Mouse (Mus musculus): Measurements from ENCODE around the gene Baiap2l2. TPM values are rescaled to one million over a fixed set of nuclear protein-coding genes. Genes with fewer than 3 reads are reported as not detected.
"Not testable (repeated sequence)": the region's sequence is repeated elsewhere in the genome, so short reads cannot be mapped to it uniquely, and the experiment has no call there.

The Baiap2l2 gene
- polyA plus RNA-seq, 1 experiment from 2014 or later = 2.6 TPM

DNA sequence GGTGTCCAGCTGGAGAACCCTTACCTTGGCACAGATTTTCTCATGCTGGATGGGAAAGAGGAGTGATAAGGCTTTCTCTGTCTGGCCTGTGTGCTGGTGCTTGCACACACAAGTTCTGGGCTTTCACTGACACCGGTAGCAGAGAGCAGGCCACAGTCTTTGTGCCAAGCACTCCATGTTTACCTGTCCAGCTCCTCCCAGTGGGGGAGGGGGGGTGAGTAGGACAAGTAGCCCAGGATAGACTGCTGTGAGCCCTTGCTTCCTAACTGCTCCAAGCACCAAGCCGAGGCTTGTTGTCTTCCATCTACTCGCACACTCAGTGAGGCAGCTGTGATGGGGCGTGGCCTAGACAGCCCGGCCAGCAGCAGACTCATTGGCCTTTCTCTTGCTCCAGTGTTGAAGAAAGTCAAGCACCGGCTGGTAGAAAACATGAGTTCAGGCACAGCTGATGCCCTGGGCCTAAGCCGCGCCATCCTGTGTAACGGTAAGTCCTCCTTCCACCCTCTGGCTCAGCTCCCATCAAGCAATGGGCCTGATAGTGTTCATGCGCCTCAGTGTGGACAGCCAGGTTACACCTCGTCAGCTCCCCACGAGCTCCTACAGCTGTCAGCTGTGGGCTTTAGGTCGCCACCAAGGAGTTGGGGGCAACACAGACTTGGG lies 42.6 kb downstream of the Baiap2l2 start:
- whole genome bisulfite sequencing = 68% methylated on average over 13 of the region's 13 CpGs
- no peaks in the 10 kb centered on the region for H3K27me3 ChIP-seq (ENCODE audit: control insufficient read depth, insufficient read depth, low read length)

DNA sequence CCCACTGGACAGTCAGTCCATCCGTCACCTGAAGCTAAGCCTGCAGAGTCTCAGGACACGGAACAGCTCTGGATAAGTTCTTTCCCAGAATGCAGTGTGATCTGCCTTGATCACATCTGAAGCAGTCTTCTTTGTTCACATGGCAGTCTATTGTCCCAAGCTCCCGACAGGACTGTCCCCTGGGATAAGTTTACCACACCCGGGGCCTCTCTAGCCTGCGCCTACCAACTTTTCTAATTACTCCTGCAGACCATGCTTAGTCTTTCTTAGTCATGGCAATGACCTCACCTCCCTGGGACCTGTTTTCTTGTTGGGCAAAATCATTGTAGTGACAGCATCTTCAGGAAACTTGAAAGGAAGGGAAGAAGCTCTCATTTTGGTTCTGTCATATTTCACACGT lies 47.3 kb downstream of the Baiap2l2 start:
- H3K27me3 ChIP-seq (ENCODE audit: control insufficient read depth, insufficient read depth, low read length) = no peaks in the 10 kb centered on the region
- H3K9me3 ChIP-seq (ENCODE audit: control insufficient read depth, low read length) = no peaks in the 10 kb centered on the region
- H3K4me3 ChIP-seq (replicated peaks; ENCODE audit: low read length) = no peak overlapping the region
- DNase-seq (ENCODE audit: low spot score) = no peak
- peaks cover 76% of the 10 kb centered on the region for H3K36me3 ChIP-seq (replicated peaks; ENCODE audit: control insufficient read depth, insufficient read depth)
- H3K27ac ChIP-seq = no peak overlapping the region
- H3K4me2 ChIP-seq (replicated peaks) = no peak overlapping the region
- ATAC-seq (ENCODE audit: low FRiP score) = no peak
- no peaks in the 10 kb centered on the region for H3K4me1 ChIP-seq (replicated peaks; ENCODE audit: control insufficient read depth, insufficient read depth, low read length)
- WGBS = 70% methylated on average over 6 of the region's 6 CpGs
- H3K9ac ChIP-seq = no peak overlapping the region

More for the DNA sequence above, 42.6 kb downstream of the Baiap2l2 start:
- ATAC-seq (ENCODE audit: low FRiP score) (peak; percentile 8; the same call in 1 of the 2 replicates), DNase-seq (ENCODE audit: low spot score) (no peak)
- Histone ChIP-seq H3K9me3 (ENCODE audit: control insufficient read depth, low read length) (no peaks in the 10 kb centered on the region), H3K36me3 (replicated peaks; ENCODE audit: control insufficient read depth, insufficient read depth) (peaks cover 78% of the 10 kb centered on the region), H3K9ac (no peak overlapping the region), H3K4me2 (replicated peaks) (no peak overlapping the region), H3K4me3 (replicated peaks; ENCODE audit: low read length) (no peak overlapping the region), H3K4me1 (replicated peaks; ENCODE audit: control insufficient read depth, insufficient read depth, low read length) (no peaks in the 10 kb centered on the region), H3K27ac (no peak overlapping the region)

DNA sequence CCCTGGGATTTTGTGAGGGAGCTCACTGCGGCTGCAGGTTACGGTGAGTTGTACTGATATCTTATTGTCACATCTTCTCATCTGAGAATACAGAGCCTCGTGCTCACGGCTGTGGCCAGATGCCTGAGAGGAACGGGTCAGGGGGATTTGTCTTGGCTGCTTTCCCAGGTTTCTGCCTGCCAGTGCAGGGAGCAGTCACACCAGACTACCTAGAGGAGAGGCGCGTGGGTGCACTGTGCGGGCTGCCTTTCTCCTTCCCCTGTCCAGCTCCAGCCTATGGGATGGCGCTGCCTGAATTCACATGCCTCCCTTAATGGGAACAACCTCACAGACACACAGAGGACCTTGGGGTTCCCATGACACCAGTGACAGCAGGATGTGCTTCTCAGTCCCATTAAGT lies 50.1 kb downstream of the Baiap2l2 start:
- no peaks in the 10 kb centered on the region for H3K27me3 ChIP-seq (ENCODE audit: control insufficient read depth, insufficient read depth, low read length)
- no peak overlapping the region for H3K27ac ChIP-seq
- no peak overlapping the region for H3K4me2 ChIP-seq (replicated peaks)
- no peak overlapping the region for H3K4me3 ChIP-seq (replicated peaks; ENCODE audit: low read length)
- no peaks in the 10 kb centered on the region for H3K9me3 ChIP-seq (ENCODE audit: control insufficient read depth, low read length)
- no peaks in the 10 kb centered on the region for H3K4me1 ChIP-seq (replicated peaks; ENCODE audit: control insufficient read depth, insufficient read depth, low read length)
- WGBS = 67% methylated on average over 9 of the region's 9 CpGs
- H3K36me3 ChIP-seq (replicated peaks; ENCODE audit: control insufficient read depth, insufficient read depth) = peaks cover 78% of the 10 kb centered on the region
- no peak for DNase-seq (ENCODE audit: low spot score)
- ATAC-seq (ENCODE audit: low FRiP score) = no peak
- no peak overlapping the region for H3K9ac ChIP-seq

- peaks cover 19% of the 10 kb centered on the region for H3K4me1 ChIP-seq (replicated peaks; ENCODE audit: control insufficient read depth, insufficient read depth, low read length)
- under 1% methylated on average over 51 of the region's 51 CpGs for WGBS
- ATAC-seq (ENCODE audit: low FRiP score) (peak; percentile 90), DNase-seq (ENCODE audit: low spot score) (peak; percentile 87)
- H3K4me3 ChIP-seq (replicated peaks; ENCODE audit: low read length) = peak within 1 kb of the TSS; percentile 93
- peak within 1 kb of the TSS; percentile 99 for H3K27ac ChIP-seq
- H3K9me3 ChIP-seq (ENCODE audit: control insufficient read depth, low read length) = no peaks in the 10 kb centered on the region
- H3K4me2 ChIP-seq (replicated peaks) = peak within 1 kb of the TSS; percentile 95
- H3K27me3 ChIP-seq (ENCODE audit: control insufficient read depth, insufficient read depth, low read length) = no peaks in the 10 kb centered on the region
- peak within 1 kb of the TSS; percentile 97 for H3K9ac ChIP-seq
- H3K36me3 ChIP-seq (replicated peaks; ENCODE audit: control insufficient read depth, insufficient read depth) = peaks cover 23% of the 10 kb centered on the region
Measured at GRCm38 (mm10) chr15:79229058-79229821, 56.1 kb downstream of the Baiap2l2 start, which contains the start of the genes Pick1 and Gm49486. Pick1 (plus strand) TSS chr15:79229173. Gm49486 (plus strand) TSS chr15:79229391.

GRCm38 (mm10) chr15:79225780-79226179 lies 59.6 kb downstream of the Baiap2l2 start:
- not testable (repeated sequence) for H3K9me3 ChIP-seq (ENCODE audit: control insufficient read depth, low read length); DNase-seq (ENCODE audit: low spot score); H3K4me3 ChIP-seq (replicated peaks; ENCODE audit: low read length); H3K9ac ChIP-seq; H3K27me3 ChIP-seq (ENCODE audit: control insufficient read depth, insufficient read depth, low read length); H3K27ac ChIP-seq; H3K36me3 ChIP-seq (replicated peaks; ENCODE audit: control insufficient read depth, insufficient read depth); H3K4me2 ChIP-seq (replicated peaks); ATAC-seq (ENCODE audit: low FRiP score)
- WGBS = 64% methylated on average over 2 of the region's 2 CpGs
- peaks cover 19% of the 10 kb centered on the region for H3K4me1 ChIP-seq (replicated peaks; ENCODE audit: control insufficient read depth, insufficient read depth, low read length)

- no peaks in the 10 kb centered on the region for H3K9me3 ChIP-seq (ENCODE audit: control insufficient read depth, low read length)
- peaks cover 13% of the 10 kb centered on the region for H3K4me1 ChIP-seq (replicated peaks; ENCODE audit: control insufficient read depth, insufficient read depth, low read length)
- no peak overlapping the region for H3K9ac ChIP-seq
- 4% methylated on average over 5 of the region's 5 CpGs for WGBS
- H3K4me2 ChIP-seq (replicated peaks) = peak overlapping the region; percentile 25; the same call in 1 of the 2 replicates
- no peaks in the 10 kb centered on the region for H3K36me3 ChIP-seq (replicated peaks; ENCODE audit: control insufficient read depth, insufficient read depth)
- no peaks in the 10 kb centered on the region for H3K27me3 ChIP-seq (ENCODE audit: control insufficient read depth, insufficient read depth, low read length)
- no peak overlapping the region for H3K4me3 ChIP-seq (replicated peaks; ENCODE audit: low read length)
- DNase-seq (ENCODE audit: low spot score) = peak; percentile 91
- no peak overlapping the region; the same call in 1 of the 2 replicates for H3K27ac ChIP-seq
- ATAC-seq (ENCODE audit: low FRiP score) = peak; percentile 53
Measured at GRCm38 (mm10) chr15:79224685-79225084, 60.7 kb downstream of the Baiap2l2 start.

DNA sequence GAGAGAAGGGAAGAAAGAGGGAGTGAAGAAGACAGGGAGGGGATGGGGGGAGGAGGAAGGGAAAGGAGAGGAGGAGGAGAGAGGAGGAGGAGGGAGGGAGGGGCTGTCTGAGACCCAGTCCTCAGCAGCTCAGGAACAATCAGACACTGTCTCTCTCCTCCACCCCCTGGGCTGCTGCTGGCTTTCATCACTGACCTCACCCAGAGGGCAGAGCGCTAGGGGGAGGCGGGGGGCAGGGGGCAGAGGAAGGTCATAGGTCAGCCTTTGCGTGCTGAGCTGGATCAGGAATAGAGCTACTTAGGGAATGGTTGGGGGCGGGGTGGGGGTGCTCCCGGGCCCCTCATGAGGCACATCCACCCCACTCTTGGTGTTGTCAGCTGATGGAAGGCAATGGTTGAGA lies 61.7 kb downstream of the Baiap2l2 start:
- H3K4me3 ChIP-seq (replicated peaks; ENCODE audit: low read length) = no peak overlapping the region
- H3K9ac ChIP-seq = no peak overlapping the region
- H3K4me2 ChIP-seq (replicated peaks) = no peak overlapping the region
- H3K4me1 ChIP-seq (replicated peaks; ENCODE audit: control insufficient read depth, insufficient read depth, low read length) = peaks cover 9% of the 10 kb centered on the region; the same call in 1 of the 2 replicates
- DNase-seq (ENCODE audit: low spot score) (no peak), ATAC-seq (ENCODE audit: low FRiP score) (no peak)
- no peaks in the 10 kb centered on the region for H3K9me3 ChIP-seq (ENCODE audit: control insufficient read depth, low read length)
- no peaks in the 10 kb centered on the region for H3K36me3 ChIP-seq (replicated peaks; ENCODE audit: control insufficient read depth, insufficient read depth)
- H3K27ac ChIP-seq = no peak overlapping the region
- no peaks in the 10 kb centered on the region for H3K27me3 ChIP-seq (ENCODE audit: control insufficient read depth, insufficient read depth, low read length)
- 9% methylated on average over 5 of the region's 5 CpGs for WGBS

DNA sequence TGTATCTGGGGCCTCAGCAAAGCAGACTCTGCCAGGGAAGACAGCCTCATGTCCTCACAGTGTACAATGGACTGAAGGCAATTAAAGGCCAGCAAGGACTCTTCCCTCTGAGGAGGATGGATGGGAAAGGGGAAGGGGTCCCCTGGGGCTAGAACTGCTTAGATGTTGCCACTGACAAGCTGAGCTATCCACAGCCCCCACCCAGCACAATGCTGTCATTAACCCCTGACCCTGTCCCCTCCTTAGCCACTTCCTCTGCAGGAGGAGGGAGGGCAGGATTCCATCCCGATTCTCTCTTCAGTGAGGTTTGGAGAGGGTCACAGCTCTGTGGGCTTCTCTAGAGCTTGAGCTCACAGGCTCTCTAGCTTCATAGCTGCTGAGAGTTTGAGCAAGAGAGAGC lies 65.8 kb downstream of the Baiap2l2 start:
- 0% methylated on average over 1 of the region's 1 CpGs for WGBS
- H3K4me3 ChIP-seq (replicated peaks; ENCODE audit: low read length) = no peak overlapping the region
- peaks cover 2% of the 10 kb centered on the region; the same call in 1 of the 2 replicates for H3K4me1 ChIP-seq (replicated peaks; ENCODE audit: control insufficient read depth, insufficient read depth, low read length)
- H3K27me3 ChIP-seq (ENCODE audit: control insufficient read depth, insufficient read depth, low read length) = no peaks in the 10 kb centered on the region
- no peak for ATAC-seq (ENCODE audit: low FRiP score)
- no peaks in the 10 kb centered on the region for H3K9me3 ChIP-seq (ENCODE audit: control insufficient read depth, low read length)
- no peaks in the 10 kb centered on the region for H3K36me3 ChIP-seq (replicated peaks; ENCODE audit: control insufficient read depth, insufficient read depth)
- DNase-seq (ENCODE audit: low spot score) = no peak
- H3K4me2 ChIP-seq (replicated peaks) = no peak overlapping the region
- no peak overlapping the region for H3K27ac ChIP-seq
- H3K9ac ChIP-seq = no peak overlapping the region

DNA sequence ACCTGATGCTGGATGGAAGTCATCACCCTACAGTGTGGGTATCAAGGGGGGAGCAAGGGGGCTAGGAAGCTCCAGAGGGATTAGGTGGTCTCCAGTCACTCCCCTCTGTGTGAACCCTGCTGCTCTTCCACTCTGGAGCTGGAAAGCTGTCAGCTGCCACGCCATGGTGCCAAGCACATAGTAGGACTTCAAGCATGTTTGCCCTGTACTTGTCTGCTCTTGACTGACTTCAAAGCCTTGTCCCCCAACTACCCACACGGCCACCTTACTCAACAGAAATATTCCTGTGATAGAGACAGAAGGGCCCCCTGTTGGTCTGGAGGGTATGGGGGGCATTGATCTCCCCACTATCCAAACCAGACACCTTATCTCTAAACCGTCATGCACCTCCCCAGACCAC lies 69.1 kb downstream of the Baiap2l2 start:
- no peak for ATAC-seq (ENCODE audit: low FRiP score)
- Histone ChIP-seq H3K27ac (no peak overlapping the region), H3K4me1 (replicated peaks; ENCODE audit: control insufficient read depth, insufficient read depth, low read length) (no peaks in the 10 kb centered on the region), H3K4me2 (replicated peaks) (no peak overlapping the region), H3K36me3 (replicated peaks; ENCODE audit: control insufficient read depth, insufficient read depth) (no peaks in the 10 kb centered on the region), H3K9ac (no peak overlapping the region), H3K4me3 (replicated peaks; ENCODE audit: low read length) (no peak overlapping the region), H3K9me3 (ENCODE audit: control insufficient read depth, low read length) (no peaks in the 10 kb centered on the region), H3K27me3 (ENCODE audit: control insufficient read depth, insufficient read depth, low read length) (no peaks in the 10 kb centered on the region)
- DNase-seq (ENCODE audit: low spot score) = no peak
- 80% methylated on average over 3 of the region's 3 CpGs for WGBS
